Mouse (Mus musculus) intestine, postnatal 0 days (tissue): ENCODE data around the gene Ankrd35. TPM values are rescaled to one million over a fixed set of nuclear protein-coding genes. Genes with fewer than 3 reads are reported as not detected.
"Not testable (repeated sequence)": the region's sequence is repeated elsewhere in the genome, so short reads cannot be mapped to it uniquely, and the experiment has no call there.

Experiments
- ATAC-seq: fragments of 200-750 bp; cut with Nextera tagmentation; 2 replicates; pipeline ENCODE4 v1.8.0; 2017; ENCODE audit warnings: mild to moderate bottlenecking, moderate TSS enrichment, moderate library complexity
- H3K27ac ChIP-seq: fragments of 300-500 bp; sonication (generic); 2 replicates; pipeline ENCODE4 v1.5.1; 2014; ENCODE audit warnings: mild to moderate bottlenecking, low read depth, low read length, moderate library complexity
- H3K27me3 ChIP-seq: fragments of 300-500 bp; sonication (generic); replicated peaks from 2 replicates; pipeline ENCODE4 v1.6.1; 2014; ENCODE audit warnings: low read length, mixed read lengths; ENCODE audit not compliant: control insufficient read depth, insufficient read depth
- H3K36me3 ChIP-seq: fragments of 300-500 bp; sonication (generic); 2 replicates; pipeline ENCODE4 v1.6.1; 2014; ENCODE audit warnings: mild to moderate bottlenecking, moderate library complexity; ENCODE audit not compliant: control insufficient read depth, insufficient read depth
- H3K4me1 ChIP-seq: fragments of 300-500 bp; sonication (generic); replicated peaks from 2 replicates; pipeline ENCODE4 v1.6.1; 2014; ENCODE audit warnings: antibody characterized with exemption, low read length, mixed read lengths; ENCODE audit not compliant: control insufficient read depth, insufficient read depth
- H3K4me2 ChIP-seq: fragments of 300-500 bp; sonication (generic); replicated peaks from 2 replicates; pipeline ENCODE4 v1.6.1; 2014; ENCODE audit warnings: low read depth, mild to moderate bottlenecking, moderate library complexity
- H3K4me3 ChIP-seq: fragments of 300-500 bp; sonication (generic); 2 replicates; pipeline ENCODE4 v1.5.1; 2014; ENCODE audit warnings: low read depth, low read length
- H3K9ac ChIP-seq: fragments of 300-500 bp; sonication (generic); 2 replicates; pipeline ENCODE4 v1.6.1; 2014; ENCODE audit warnings: mild to moderate bottlenecking, low read depth, low read length
- H3K9me3 ChIP-seq: fragments of 300-500 bp; sonication (generic); 2 replicates; pipeline ENCODE4 v1.6.1; 2016; ENCODE audit warnings: mixed run types; ENCODE audit not compliant: control insufficient read depth
- CTCF ChIP-seq: sonication (generic); IDR thresholded peaks from 2 replicates; pipeline ENCODE4 v1.5.1; 2016; ENCODE audit warnings: low read depth, mild to moderate bottlenecking, control low read depth, antibody characterized with exemption, moderate library complexity
- WGBS: fragments of 180-500 bp; shearing (Covaris S2); extraction: QIAGEN DNeasy Blood & Tissue Kit; methylation state at CpG from one replicate; pipeline ENCODE4 v1.1.7; 2014; 5-methylcytosine and 5-hydroxymethylcytosine counted together
- polyA plus RNA-seq: library from polyadenylated mRNA; unstranded; fragments of >200 nt; fragmentation: Nextera tagmentation; extraction: Ambion mirVana; gene quantifications from 2 replicates; pipeline ENCODE4 v1.2.1, GENCODE M21; 2015

Ankrd35 gene
- polyA plus RNA-seq, 1 experiment from 2014 or later, result 0.29 TPM

DNA sequence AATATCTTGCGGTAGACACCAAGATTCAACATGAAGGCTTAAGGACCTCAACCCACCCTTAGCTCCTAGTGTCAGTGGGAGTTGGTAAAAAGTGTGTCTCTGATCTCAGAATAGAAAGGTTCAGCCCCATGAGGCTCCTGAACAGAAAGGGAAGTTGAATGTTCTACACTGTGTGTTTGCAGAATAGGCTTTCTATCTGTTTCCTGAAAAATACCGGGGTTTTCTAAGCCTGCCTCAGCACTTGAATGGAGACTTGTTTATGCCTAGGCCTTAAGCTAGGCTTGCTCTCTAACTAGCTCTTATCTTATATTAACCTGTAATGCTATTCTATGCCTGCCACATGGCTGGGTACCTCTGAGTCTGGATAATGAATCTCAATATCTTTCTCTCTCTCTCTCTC lies 9.0 kb upstream of the Ankrd35 start:
- Histone ChIP-seq H3K36me3 (no peaks in the 10 kb centered on the region), H3K4me2 (no peak overlapping the region), H3K27ac (no peak overlapping the region), H3K27me3 (no peaks in the 10 kb centered on the region), H3K9me3 (no peaks in the 10 kb centered on the region), H3K4me1 (peaks cover 4% of the 10 kb centered on the region; the same call in 1 of the 2 replicates), H3K4me3 (no peak overlapping the region), H3K9ac (no peak overlapping the region)
- 86% methylated on average over 2 of the region's 2 CpGs for WGBS
- no peak for ATAC-seq
- TF ChIP-seq CTCF, result no peak

DNA sequence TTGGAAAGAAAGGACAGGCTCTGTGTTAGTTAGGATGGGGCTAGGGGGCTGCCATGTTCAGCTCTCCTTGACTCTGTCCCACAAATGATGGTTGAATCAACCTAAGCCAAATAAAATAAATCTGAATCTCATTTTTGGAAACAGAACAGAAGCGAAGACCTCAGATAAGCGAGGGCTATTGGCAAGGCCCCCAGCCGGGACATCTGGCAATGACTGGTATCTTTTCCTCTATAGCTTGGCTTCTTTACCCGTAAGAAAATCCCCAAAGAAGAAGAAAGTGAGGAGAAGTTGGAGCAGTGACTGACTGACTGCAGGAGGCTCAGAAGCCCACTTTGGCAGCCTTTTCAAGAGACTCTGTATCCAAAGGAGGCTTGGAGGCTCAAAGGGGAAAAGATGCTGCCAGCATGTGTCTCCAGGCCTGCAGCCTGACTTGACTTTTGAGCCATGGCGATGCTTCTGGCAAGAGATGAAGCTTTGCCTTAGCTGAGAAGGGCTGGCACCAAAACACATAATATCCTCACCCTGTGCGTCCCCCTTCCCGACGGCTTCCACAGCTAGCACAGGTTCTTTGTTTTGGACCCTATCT lies 7.1 kb upstream of the Ankrd35 start:
- Histone ChIP-seq H3K4me3 (no peak overlapping the region), H3K9me3 (no peaks in the 10 kb centered on the region), H3K27me3 (no peaks in the 10 kb centered on the region), H3K4me1 (peaks cover 4% of the 10 kb centered on the region; the same call in 1 of the 2 replicates), H3K9ac (no peak overlapping the region), H3K36me3 (no peaks in the 10 kb centered on the region), H3K4me2 (no peak overlapping the region; the same call in 1 of the 2 replicates), H3K27ac (no peak overlapping the region)
- 58% methylated on average over 8 of the region's 8 CpGs for WGBS
- TF ChIP-seq CTCF, result no peak
- no peak for ATAC-seq

- peaks cover 4% of the 10 kb centered on the region; the same call in 1 of the 2 replicates for H3K4me1 ChIP-seq
- H3K36me3 ChIP-seq, result no peaks in the 10 kb centered on the region
- H3K4me3 ChIP-seq, result peak overlapping the region; percentile 31
- 0 out of 2 replicates have a peak overlapping the region, but pooled peaks have one; percentile 22 for H3K9ac ChIP-seq
- ATAC-seq, result peak; percentile 76
- H3K4me2 ChIP-seq, result peak overlapping the region; percentile 62
- no peaks in the 10 kb centered on the region for H3K27me3 ChIP-seq
- peak; percentile 79 for TF ChIP-seq CTCF
- 9% methylated on average over 17 of the region's 18 CpGs for WGBS
- no peak overlapping the region for H3K27ac ChIP-seq
- no peaks in the 10 kb centered on the region for H3K9me3 ChIP-seq
Observed at GRCm38 (mm10) chr3:96663432-96664239, 6.3 kb upstream of the Ankrd35 start.

DNA sequence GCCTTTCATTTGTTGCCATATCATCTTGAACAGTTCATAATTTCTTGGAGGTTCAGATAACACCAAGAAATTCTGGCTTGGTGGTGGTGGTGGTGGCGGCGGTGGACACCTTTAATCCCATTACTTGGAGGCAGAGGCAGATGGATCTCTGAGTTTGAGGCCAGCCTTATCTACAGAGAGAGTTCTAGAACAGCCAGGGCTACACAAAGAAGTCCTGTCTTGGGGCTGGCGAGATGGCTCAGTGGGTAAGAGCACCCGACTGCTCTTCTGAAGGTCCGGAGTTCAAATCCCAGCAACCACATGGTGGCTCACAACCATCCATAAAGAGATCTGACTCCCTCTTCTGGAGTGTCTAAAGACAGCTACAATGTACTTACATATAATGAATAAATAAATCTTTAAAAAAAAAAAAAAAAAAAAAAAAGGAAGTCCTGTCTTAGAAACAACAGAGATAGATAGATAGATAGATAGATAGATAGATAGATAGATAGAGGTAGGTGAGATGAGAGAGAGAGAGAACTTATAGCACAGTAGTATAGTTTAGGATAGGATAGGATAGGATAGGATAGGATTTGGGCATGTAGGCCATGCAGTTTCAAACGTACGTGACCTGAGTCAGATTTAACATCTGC lies 4.1 kb upstream of the Ankrd35 start:
- not testable (repeated sequence) for ATAC-seq, H3K4me2 ChIP-seq, H3K27ac ChIP-seq, H3K27me3 ChIP-seq, H3K9me3 ChIP-seq, H3K4me3 ChIP-seq, H3K9ac ChIP-seq, H3K36me3 ChIP-seq, H3K4me1 ChIP-seq
- WGBS, result 88% methylated on average over 7 of the region's 7 CpGs

GRCm38 (mm10) chr3:96666916-96667315 lies 3.0 kb upstream of the Ankrd35 start:
- ATAC-seq, result no peak
- Histone ChIP-seq H3K4me1 (peaks cover 4% of the 10 kb centered on the region; the same call in 1 of the 2 replicates), H3K4me2 (no peak overlapping the region), H3K27me3 (no peaks in the 10 kb centered on the region; the same call in 1 of the 2 replicates), H3K36me3 (no peaks in the 10 kb centered on the region), H3K9me3 (no peaks in the 10 kb centered on the region), H3K27ac (no peak overlapping the region), H3K9ac (no peak overlapping the region), H3K4me3 (no peak overlapping the region)
- 84% methylated on average over 5 of the region's 5 CpGs for WGBS
- no peak for TF ChIP-seq CTCF

- no peak overlapping the region for H3K27ac ChIP-seq
- WGBS, result 40% methylated on average over 1 of the region's 1 CpGs
- H3K4me3 ChIP-seq, result no peak overlapping the region
- no peaks in the 10 kb centered on the region; the same call in 1 of the 2 replicates for H3K27me3 ChIP-seq
- ATAC-seq, result no peak
- no peak overlapping the region for H3K9ac ChIP-seq
- TF ChIP-seq CTCF, result peak; percentile 77
- H3K4me2 ChIP-seq, result no peak overlapping the region
- H3K9me3 ChIP-seq, result no peaks in the 10 kb centered on the region
- peaks cover 4% of the 10 kb centered on the region; the same call in 1 of the 2 replicates for H3K4me1 ChIP-seq
- no peaks in the 10 kb centered on the region for H3K36me3 ChIP-seq
Observed at GRCm38 (mm10) chr3:96667316-96667715, 2.6 kb upstream of the Ankrd35 start.
